Mouse (Mus musculus): ENCODE measurements around the gene Cfap36.

DNA sequence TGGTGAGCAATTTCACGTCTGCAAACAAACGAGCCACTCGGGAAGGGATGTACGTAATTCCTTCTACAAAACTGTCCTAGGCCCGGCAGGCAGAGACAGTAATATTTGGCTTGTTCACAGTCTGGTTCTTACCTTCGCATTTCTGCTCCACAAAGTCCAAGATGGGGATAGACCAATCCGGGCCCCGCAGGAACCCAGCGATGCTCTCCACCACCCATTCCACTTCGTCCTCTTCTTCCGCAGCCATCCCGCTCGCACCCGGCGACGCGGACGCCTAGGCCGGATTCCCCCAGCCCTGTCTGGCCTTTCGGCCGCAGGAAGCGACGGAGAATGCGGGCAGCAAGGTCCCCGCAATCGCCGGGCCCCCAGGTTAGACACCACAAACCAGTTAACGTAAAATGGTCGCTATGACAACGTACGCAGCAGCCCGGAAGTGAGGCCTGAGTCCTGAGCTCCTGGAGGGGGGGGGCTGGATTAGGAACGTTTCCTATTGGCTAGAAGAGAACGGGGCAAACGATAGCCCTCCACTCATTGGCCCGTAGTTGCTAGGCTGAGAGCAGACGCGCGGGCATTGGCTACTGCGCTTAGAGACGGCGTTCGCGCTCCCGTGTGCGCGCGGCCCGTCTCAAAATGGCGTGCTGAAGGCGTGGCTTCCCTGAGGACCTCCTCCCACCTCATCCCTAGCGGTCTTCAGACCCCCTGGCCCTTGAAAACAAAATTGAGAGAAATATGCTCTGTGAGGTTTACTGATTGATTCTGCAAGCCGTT is at the start of gene Cfap36:
- no peak for TF ChIP-seq CTCF (IDR thresholded peaks at IDR 0.05; ENCODE audit: insufficient read depth, low read depth, low read length)
- TF ChIP-seq POLR2A (IDR thresholded peaks at IDR 0.05; ENCODE audit: insufficient read depth, low read depth, low read length), result peak; percentile 50; the same call in 1 of the 2 replicates
